Comparison of ENCODE assay signal across 8 mouse cellular contexts in the genomic region with DNA sequence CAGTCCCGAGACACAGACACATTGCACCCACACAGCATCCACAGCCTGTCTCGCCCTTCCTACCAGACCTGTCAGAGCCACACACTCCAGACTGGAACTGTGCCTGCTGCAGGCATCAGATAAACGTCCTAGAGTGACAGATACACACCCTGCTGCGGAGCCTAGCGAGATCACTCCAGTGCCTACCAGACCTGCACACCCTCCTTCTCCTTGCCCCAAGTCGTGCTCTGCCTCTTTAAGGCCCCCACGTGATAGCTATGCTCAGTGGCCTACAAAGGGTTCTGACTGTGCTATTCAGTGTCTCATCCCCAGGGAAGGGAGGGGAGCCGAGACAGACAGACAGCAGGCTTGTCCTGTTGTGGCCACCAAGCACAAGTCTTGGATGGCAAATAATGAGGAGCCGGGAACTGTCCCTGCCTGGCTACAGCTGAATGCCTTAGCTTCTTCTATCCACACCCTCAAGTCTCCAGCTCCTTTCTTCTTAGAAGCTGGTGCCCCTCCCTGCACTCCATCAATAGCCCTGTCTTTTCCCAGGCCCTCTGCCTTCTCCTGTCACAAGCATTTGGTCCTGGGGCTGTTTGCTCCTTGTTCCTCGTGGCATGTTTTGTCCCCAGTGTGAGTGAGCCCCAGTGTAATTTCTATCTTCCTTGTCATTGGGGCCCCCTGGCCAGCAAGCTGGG. TPM values are rescaled to one million over a fixed set of nuclear protein-coding genes. Genes with fewer than 3 reads are reported as not detected.
A peak's percentile ranks its signal among the peaks of the same experiment; 100 is the strongest.
DNase-seq lines count a peak whose midpoint lies in the region; ATAC-seq lines count a peak whose summit lies in the region.

No protein-coding gene starts in this region.

- intact Hi-C loops in heart, postnatal 25 days (cut with DNase I) = loop anchor here (5.0 kb wide), 2 partner anchors 41 to 86 kb away; no protein-coding TSS in a partner anchor

- peak overlapping the region; percentile 6; the same call in 1 of the 2 replicates for H3K9ac ChIP-seq in heart, embryonic 16.5 days (ENCODE audit: low read length)
- no peak overlapping the region for H3K9ac ChIP-seq in embryonic facial prominence, embryonic 12.5 days
- peak overlapping the region; percentile 18; the same call in 1 of the 2 replicates for H3K9ac ChIP-seq in midbrain, embryonic 16.5 days (ENCODE audit: low read depth, low read length)

- H3K9me3 ChIP-seq in heart, embryonic 16.5 days (replicated peaks; ENCODE audit: control insufficient read depth, low read length) = no peaks in the 10 kb centered on the region
- H3K9me3 ChIP-seq in embryonic facial prominence, embryonic 12.5 days = no peaks in the 10 kb centered on the region
- H3K9me3 ChIP-seq in midbrain, embryonic 16.5 days (replicated peaks; ENCODE audit: control insufficient read depth, low read length, poor library complexity, severe bottlenecking) = no peaks in the 10 kb centered on the region

- WGBS in heart, embryonic 16.5 days = 34% methylated on average over 10 of the region's 10 CpGs
- 30% methylated on average over 10 of the region's 10 CpGs for WGBS in embryonic facial prominence, embryonic 12.5 days
- 11% methylated on average over 10 of the region's 10 CpGs for WGBS in midbrain, embryonic 16.5 days

- H3K27me3 ChIP-seq in heart, embryonic 16.5 days (ENCODE audit: control insufficient read depth, insufficient read depth, low read length) = no peaks in the 10 kb centered on the region
- no peaks in the 10 kb centered on the region for H3K27me3 ChIP-seq in embryonic facial prominence, embryonic 12.5 days
- no peaks in the 10 kb centered on the region for H3K27me3 ChIP-seq in midbrain, embryonic 16.5 days (ENCODE audit: control insufficient read depth, insufficient read depth, low read depth, low read length)

- no peak; the same call in 1 of the 2 replicates for ATAC-seq in heart, embryonic 16.5 days (replicated peaks; ENCODE audit: extremely low read depth, insufficient read depth, low FRiP score)
- no peak for ATAC-seq in embryonic facial prominence, embryonic 12.5 days (ENCODE audit: insufficient number of reproducible peaks, insufficient read depth, low FRiP score, low TSS enrichment)
- peak; percentile 29; the same call in 1 of the 2 replicates for ATAC-seq in midbrain, embryonic 16.5 days

- H3K4me3 ChIP-seq in heart, embryonic 16.5 days (ENCODE audit: low read length) = no peak overlapping the region
- H3K4me3 ChIP-seq in embryonic facial prominence, embryonic 12.5 days = no peak overlapping the region
- H3K4me3 ChIP-seq in midbrain, embryonic 16.5 days (ENCODE audit: low read depth, low read length) = no peak overlapping the region

- no peak for DNase-seq in heart, postnatal 25 days (ENCODE audit: low spot score)
- peak; percentile 34 to 46 for DNase-seq in layer of hippocampus, postnatal 10 days (ENCODE audit: low spot score in 2 of 2)
- DNase-seq in ovary, postnatal 36 days (ENCODE audit: low spot score) = no peak
- DNase-seq in kidney, postnatal 4 days = no peak
- no peak for DNase-seq in urinary bladder, adult 18-20 months (ENCODE audit: low spot score in 2 of 2)

- peaks cover 19% of the 10 kb centered on the region for H3K4me1 ChIP-seq in heart, embryonic 16.5 days (ENCODE audit: control insufficient read depth, insufficient read depth, low read length)
- H3K4me1 ChIP-seq in embryonic facial prominence, embryonic 12.5 days = peaks cover 15% of the 10 kb centered on the region
- H3K4me1 ChIP-seq in midbrain, embryonic 16.5 days (ENCODE audit: control insufficient read depth, insufficient read depth, low read length) = peaks cover 8% of the 10 kb centered on the region

- no peak overlapping the region for H3K4me2 ChIP-seq in heart, embryonic 16.5 days (ENCODE audit: low read depth, low read length)
- H3K4me2 ChIP-seq in embryonic facial prominence, embryonic 12.5 days (replicated peaks) = no peak overlapping the region
- no peak overlapping the region for H3K4me2 ChIP-seq in midbrain, embryonic 16.5 days (ENCODE audit: low read length)

- no peak overlapping the region for H3K27ac ChIP-seq in heart, embryonic 16.5 days (ENCODE audit: low read length)
- peak overlapping the region; percentile 46; the same call in 1 of the 2 replicates for H3K27ac ChIP-seq in embryonic facial prominence, embryonic 12.5 days
- H3K27ac ChIP-seq in midbrain, embryonic 16.5 days (ENCODE audit: low read length) = peak overlapping the region; percentile 43

- H3K36me3 ChIP-seq in heart, embryonic 16.5 days (ENCODE audit: control insufficient read depth, insufficient read depth) = peaks cover 17% of the 10 kb centered on the region
- H3K36me3 ChIP-seq in embryonic facial prominence, embryonic 12.5 days = no peaks in the 10 kb centered on the region
- peaks cover 18% of the 10 kb centered on the region for H3K36me3 ChIP-seq in midbrain, embryonic 16.5 days (ENCODE audit: control insufficient read depth, insufficient read depth, low read length)

RNA-seq across cellular contexts. Expression of a gene that starts 41.6 kb away (rescaled TPM):
- polyA plus RNA-seq in heart, embryonic 16.5 days (2015; fragmentation: Nextera tagmentation; extraction: Ambion mirVana) = 0.17 TPM in 1 of 2 replicates, not detected in the other
- not detected for total RNA-seq in heart, postnatal 25 days (2021)
- not detected in 2 replicates for polyA plus RNA-seq in embryonic facial prominence, embryonic 12.5 days (2016; fragmentation: Nextera tagmentation; extraction: Ambion mirVana)
- total RNA-seq in layer of hippocampus, postnatal 10 days (2021) = not detected
- polyA plus RNA-seq in midbrain, embryonic 16.5 days (2015; fragmentation: Nextera tagmentation; extraction: Ambion mirVana) = not detected in 2 replicates

RNA-seq across cellular contexts. Expression of a gene that starts 53.7 kb away (rescaled TPM):
- not detected in 2 replicates for polyA plus RNA-seq in heart, embryonic 16.5 days (2015; fragmentation: Nextera tagmentation; extraction: Ambion mirVana)
- total RNA-seq in heart, postnatal 25 days (2021) = not detected
- not detected in 2 replicates for polyA plus RNA-seq in embryonic facial prominence, embryonic 12.5 days (2016; fragmentation: Nextera tagmentation; extraction: Ambion mirVana)
- total RNA-seq in layer of hippocampus, postnatal 10 days (2021) = under 1 TPM in 1 of 2 experiments, not detected in 1; 0.59 TPM
- not detected in 2 replicates for polyA plus RNA-seq in midbrain, embryonic 16.5 days (2015; fragmentation: Nextera tagmentation; extraction: Ambion mirVana)

Comparison
In these comparisons a context has a peak if more than half of its experiments do, and no peak if none do; other contexts are left out.
1. DNase-seq: peak in layer of hippocampus, postnatal 10 days (2 of 2); none in heart, postnatal 25 days (single experiment), ovary, postnatal 36 days (single experiment), kidney, postnatal 4 days (0 of 2) and urinary bladder, adult 18-20 months (0 of 2).